Mouse (Mus musculus): Measurements from ENCODE around the gene Slc7a1.

GRCm38 (mm10) chr5:148361759-148362010 lies 38.0 kb downstream of the Slc7a1 start:
- TF ChIP-seq EP300 (IDR thresholded peaks at IDR 0.05; ENCODE audit: low read length) (no peak), ETS1 (conservative IDR thresholded peaks at IDR 0.05; ENCODE audit: low read depth, low read length) (no peak), CTCF (conservative IDR thresholded peaks at IDR 0.05 in 1 of 2, IDR thresholded peaks at IDR 0.05 in 1 of 2; ENCODE audit: low read depth in 2 of 2, low read length in 2 of 2) (no peak)
